Mouse (Mus musculus): ENCODE measurements around the gene Blcap.

Blcap gene

GRCm38 (mm10) chr2:157559440-157559839, 11.6 kb downstream of the Blcap start:
- DNase-seq, result no peak

GRCm38 (mm10) chr2:157558520-157558919, 12.6 kb downstream of the Blcap start:
- no peak for DNase-seq

- DNase-seq, result no peak
Measured at GRCm38 (mm10) chr2:157558051-157558450, 13.0 kb downstream of the Blcap start.

- no peak for DNase-seq
Measured at GRCm38 (mm10) chr2:157556074-157556698, 14.9 kb downstream of the Blcap start.

- DNase-seq, result no peak
Measured at GRCm38 (mm10) chr2:157552158-157552886, 18.8 kb downstream of the Blcap start.

DNA sequence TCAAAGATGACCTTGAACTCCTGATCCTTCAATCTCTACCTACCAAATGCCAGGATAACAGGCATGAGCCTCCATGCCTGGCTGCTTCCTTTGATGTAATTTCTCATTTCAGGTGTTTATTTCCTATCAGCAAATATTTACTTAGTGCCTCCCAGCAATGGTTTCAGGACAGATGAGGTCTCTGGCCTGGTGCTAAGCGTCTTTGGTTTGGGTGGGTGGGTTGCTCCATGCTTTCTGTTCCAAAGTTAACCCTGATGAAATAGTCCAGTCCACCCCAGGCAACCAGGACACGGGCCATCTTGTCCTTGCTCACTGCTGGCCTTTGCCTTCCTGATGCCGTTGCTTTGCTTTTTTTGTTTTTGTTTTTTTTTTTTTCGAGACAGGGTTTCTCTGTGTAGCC, 20.8 kb downstream of the Blcap start:
- DNase-seq, result no peak

- DNase-seq, result no peak
Measured at GRCm38 (mm10) chr2:157546686-157547085, 24.4 kb downstream of the Blcap start.

DNA sequence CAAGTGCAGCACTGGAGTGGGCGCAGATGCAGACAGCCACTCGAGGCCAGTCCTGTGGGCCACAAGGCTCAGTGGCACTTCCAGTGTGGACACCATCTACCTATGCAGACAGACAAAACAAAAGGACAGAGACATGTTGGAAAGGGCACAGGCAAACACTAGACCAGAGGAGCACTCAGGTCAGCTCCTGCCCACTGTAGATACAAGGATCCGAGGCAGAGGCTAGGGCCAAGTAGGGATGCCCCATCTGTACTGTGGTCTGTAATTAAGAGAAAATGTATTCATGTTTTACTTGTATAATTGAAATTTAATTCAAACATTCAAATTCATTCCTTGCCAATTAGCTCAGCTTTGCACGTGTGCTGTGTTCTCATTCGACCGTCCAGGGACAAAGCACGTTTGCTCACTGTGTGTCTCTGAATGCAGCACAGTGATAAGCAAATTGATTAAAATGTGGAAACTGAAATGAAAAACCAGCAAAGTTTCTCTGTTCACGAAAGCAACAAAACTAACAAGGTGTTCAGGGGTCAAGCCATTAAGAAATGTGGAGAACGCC, 26.7 kb downstream of the Blcap start:
- DNase-seq, result no peak

- no peak for DNase-seq
Measured at GRCm38 (mm10) chr2:157542415-157542814, 28.7 kb downstream of the Blcap start.

DNA sequence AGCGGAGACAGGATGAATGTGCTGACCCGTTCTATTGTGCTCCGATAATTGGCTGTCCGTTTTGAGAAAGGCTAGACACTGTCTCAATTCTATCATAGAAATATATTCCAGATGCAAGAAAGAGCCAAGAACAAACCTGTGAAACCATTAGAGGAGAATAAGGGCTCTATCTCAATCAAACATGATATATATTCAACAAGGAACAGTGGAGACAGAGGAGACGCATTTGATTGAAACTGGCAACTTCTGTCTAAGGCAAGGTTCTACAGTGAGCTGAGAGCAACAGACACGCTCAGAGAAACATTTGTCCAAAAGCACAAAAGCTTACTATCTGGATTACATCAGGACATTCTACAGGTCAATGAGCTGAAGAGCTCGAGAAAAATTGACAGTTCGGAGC, 29.4 kb downstream of the Blcap start:
- no peak for DNase-seq

GRCm38 (mm10) chr2:157540953-157541569, 30.0 kb downstream of the Blcap start:
- no peak for DNase-seq

DNA sequence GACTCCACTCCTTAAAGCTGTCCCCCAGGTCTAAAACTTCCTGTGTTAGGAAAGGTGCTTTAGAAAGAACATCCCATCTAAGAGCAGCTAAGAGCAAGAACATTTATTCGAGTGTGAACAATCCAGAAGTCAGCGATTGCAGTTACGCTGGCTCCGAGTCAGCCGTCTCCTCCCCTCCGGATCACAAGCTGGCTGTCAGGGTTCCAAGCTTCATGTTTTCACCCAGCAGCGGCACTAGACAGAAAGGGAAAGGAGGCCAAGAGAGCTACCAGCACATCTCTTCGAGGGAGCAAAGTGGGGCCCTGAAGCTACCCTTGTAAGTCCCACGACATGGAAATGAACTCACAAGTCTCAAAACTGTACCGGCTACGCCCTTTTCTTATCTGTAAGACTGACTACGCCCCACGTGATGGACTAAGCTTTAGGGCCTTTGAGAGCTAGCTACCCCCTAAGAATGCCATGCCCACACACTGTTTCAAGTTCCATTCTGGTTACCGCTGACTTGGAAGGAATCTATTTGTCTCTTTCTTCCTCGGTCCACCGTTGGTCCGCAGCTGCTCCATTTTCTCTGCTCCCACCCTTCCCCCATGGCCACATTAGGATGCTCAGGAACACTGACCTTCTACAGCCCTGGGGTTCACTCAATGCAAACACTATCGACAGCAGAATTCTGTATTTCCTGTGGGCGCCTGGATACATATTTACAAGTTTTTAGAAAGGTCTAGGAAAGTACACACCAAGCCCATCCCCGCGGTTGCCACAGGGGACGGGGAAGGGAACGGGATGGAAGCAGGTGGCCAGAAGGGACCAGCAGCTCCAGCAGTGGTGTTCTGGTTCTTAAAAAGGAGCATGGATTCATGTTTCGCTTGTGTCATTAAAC, 30.8 kb downstream of the Blcap start:
- DNase-seq, result no peak

DNA sequence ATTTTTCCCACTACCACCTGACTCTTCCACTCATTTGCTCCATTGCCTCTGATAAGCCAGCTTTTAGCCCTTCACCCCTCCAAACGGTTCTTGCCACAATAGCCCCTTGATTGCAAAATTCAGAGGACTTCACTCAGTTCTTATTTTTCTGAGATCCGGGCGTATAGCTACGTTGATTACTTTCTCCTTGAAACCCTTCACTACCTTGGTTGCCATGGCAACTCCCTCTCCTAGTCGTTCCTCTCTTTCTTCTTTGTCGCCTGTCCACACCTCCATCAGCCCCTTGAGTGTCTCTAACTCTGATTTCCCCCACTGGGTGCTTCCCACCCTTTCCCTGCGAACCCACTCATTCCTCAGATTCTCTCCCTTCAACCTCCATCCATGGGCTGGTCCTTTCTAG, 34.0 kb downstream of the Blcap start:
- no peak for DNase-seq

DNA sequence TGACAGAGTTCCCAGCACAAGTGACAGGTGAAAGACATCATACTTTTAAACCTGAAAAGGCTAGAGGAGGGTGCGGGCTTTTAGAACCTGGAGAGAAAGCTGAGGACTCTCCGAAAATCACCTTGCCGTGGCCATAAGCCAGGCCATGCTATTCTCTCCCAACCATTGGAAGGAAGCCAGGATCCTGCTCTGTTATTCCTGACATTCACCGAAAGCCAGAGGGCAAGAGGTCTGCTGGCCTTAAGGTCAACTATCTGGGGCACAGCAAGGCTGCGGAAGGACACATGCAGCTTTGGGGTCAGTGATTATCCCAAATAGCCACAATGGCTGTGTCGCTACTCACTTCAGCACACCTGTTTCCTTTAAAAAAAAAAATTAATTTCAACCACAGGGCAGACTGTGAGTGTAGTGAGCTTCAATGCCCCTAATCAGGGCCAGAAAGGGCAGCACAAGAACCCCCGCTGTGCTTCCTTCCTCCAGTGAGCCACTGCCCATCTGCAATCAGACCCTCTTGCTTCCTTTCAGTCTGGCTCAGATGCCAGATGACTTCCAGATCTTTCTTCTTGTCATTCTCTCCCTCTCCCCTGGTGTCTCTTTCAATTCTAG, 34.5 kb downstream of the Blcap start:
- DNase-seq, result no peak

GRCm38 (mm10) chr2:157534163-157534562, 36.9 kb downstream of the Blcap start:
- no peak for DNase-seq

- no peak for DNase-seq
Measured at GRCm38 (mm10) chr2:157531681-157532426, 39.2 kb downstream of the Blcap start.

DNA sequence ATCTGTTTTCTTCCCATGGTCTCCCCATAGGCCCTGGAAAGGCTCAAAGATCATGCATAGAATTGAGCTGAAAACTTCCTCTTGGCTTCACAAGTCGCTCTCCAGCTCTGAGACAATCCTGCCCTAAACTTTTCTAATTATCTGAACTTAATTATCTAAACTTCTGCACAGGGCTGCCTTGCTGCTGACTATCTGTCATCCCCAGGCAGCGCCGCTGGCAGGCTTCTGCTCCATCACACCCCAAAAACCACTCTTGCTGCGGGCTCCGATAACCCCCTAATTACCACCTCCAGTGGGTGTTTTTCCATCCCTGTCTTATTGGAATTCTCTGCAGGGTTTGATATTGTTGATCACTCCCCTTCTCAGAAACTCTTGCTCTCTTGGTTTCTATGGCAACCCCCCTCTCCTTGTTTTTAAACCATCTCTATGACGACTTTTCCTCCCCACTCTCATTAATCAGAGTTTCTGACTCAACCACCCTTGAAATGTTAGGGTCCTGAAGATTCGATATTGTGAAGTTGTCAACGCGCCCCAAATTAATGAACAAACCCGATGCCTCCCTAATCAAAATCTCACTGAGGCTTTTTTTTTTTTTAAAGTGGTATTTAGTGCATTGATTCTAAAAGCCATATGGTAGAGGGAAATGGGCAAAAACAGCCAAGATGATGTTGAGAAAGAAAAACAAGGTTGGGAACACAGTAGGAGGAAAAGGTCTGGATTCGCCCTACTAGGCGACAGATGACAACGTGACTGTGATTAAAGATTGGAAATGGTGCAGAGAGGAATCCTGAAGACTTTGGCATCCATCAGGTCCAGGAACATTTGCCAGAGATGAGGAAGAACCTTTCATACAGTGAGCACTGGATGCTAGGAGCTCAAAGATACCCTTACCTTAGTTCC, 40.8 kb downstream of the Blcap start:
- no peak for DNase-seq

GRCm38 (mm10) chr2:157522556-157522955, 48.5 kb downstream of the Blcap start:
- no peak for DNase-seq

DNA sequence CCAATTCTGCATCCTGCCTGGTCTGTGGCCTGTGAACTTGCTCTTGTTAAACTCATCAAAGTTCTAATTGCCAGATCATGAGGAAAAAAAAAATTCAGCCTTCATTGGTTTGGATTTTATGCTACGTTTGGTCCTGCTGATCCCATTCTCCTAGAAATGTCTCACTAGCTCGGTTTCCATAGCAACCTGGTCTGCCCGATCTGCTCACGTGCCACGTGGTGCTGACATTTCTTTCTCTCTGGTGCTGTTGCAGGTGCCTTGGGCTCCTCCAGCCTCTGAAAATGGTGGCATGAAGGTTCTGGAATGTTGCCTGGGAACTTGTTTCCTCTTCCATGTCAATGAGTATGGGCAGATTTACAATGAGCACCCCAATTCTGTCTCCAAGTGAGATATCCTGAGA, 50.6 kb downstream of the Blcap start:
- DNase-seq, result no peak

DNA sequence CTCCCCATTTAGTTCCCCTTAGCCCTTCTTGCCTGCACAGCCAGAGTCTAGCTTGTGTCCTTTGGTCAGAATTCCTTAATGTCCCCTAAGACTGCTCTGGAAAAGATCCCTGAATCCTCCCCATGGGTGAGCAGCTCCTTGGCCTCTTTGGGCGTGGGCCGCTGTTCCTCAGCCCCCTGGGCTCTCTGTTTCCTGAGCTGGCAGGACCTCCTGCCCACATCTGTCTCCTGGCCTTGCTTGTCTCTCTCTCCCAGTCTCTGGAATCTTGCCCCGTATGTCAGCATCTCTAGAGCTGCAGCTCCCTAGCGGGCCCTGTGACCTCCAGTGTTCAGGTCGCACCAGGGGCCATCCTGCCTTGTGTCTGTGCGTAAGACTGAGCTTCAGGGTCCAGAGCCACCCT, 51.6 kb downstream of the Blcap start:
- DNase-seq, result no peak

GRCm38 (mm10) chr2:157518451-157518850, 52.6 kb downstream of the Blcap start:
- DNase-seq, result no peak

All from thymus, postnatal 4 days (tissue).